Mouse (Mus musculus) neural tube, embryonic 15.5 days (tissue): ENCODE results near the gene Lsm4. TPM values are rescaled to one million over a fixed set of nuclear protein-coding genes. Genes with fewer than 3 reads are reported as not detected.

Source experiments
- ATAC-seq: fragments of 200-750 bp; cut with Nextera tagmentation; 2 replicates; pipeline ENCODE4 v1.8.0; 2017; ENCODE audit warnings: mild to moderate bottlenecking, moderate TSS enrichment, moderate library complexity; ENCODE audit not compliant: low FRiP score
- H3K27ac ChIP-seq: fragments of 300-500 bp; sonication (generic); replicated peaks from 2 replicates; pipeline ENCODE4 v1.5.1; 2015; ENCODE audit warnings: mild to moderate bottlenecking, inconsistent platforms
- H3K27me3 ChIP-seq: fragments of 300-500 bp; sonication (generic); replicated peaks from 2 replicates; pipeline ENCODE4 v1.6.1; 2015; ENCODE audit warnings: inconsistent platforms
- H3K36me3 ChIP-seq: fragments of 300-500 bp; sonication (generic); 2 replicates; pipeline ENCODE4 v1.6.1; 2015; ENCODE audit warnings: inconsistent platforms
- H3K4me1 ChIP-seq: fragments of 300-500 bp; sonication (generic); 2 replicates; pipeline ENCODE4 v1.6.1; 2015; ENCODE audit warnings: inconsistent platforms
- H3K4me2 ChIP-seq: fragments of 300-500 bp; sonication (generic); 2 replicates; pipeline ENCODE4 v1.6.1; 2015; ENCODE audit warnings: inconsistent platforms, mild to moderate bottlenecking, moderate library complexity
- H3K4me3 ChIP-seq: fragments of 300-500 bp; sonication (generic); replicated peaks from 2 replicates; pipeline ENCODE4 v1.5.1; 2015; ENCODE audit warnings: mild to moderate bottlenecking, inconsistent platforms
- H3K9ac ChIP-seq: fragments of 300-500 bp; sonication (generic); replicated peaks from 2 replicates; pipeline ENCODE4 v1.6.1; 2015; ENCODE audit warnings: mild to moderate bottlenecking, inconsistent platforms
- H3K9me3 ChIP-seq: fragments of 300-500 bp; sonication (generic); replicated peaks from 2 replicates; pipeline ENCODE4 v1.6.1; 2016; ENCODE audit warnings: inconsistent platforms
- WGBS: fragments of 180-500 bp; shearing (Covaris S2); methylation state at CpG from one replicate; pipeline ENCODE4 v1.1.7; 2015; ENCODE audit warnings: mixed read lengths; 5-methylcytosine and 5-hydroxymethylcytosine counted together
- polyA plus RNA-seq: library from polyadenylated mRNA; unstranded; fragments of >200 nt; fragmentation: Nextera tagmentation; extraction: Ambion mirVana; gene quantifications from 2 replicates; pipeline ENCODE4 v1.2.1, GENCODE M21; 2015

The Lsm4 gene
- polyA plus RNA-seq, 1 experiment from 2014 or later: 191 TPM

GRCm38 (mm10) chr8:70720739-70721138 lies 47.7 kb downstream of the Lsm4 start:
- Histone ChIP-seq H3K9me3 (no peaks in the 10 kb centered on the region), H3K9ac (no peak overlapping the region), H3K4me2 (no peak overlapping the region), H3K36me3 (no peaks in the 10 kb centered on the region), H3K4me3 (no peak overlapping the region), H3K27ac (no peak overlapping the region), H3K4me1 (no peaks in the 10 kb centered on the region), H3K27me3 (peaks cover 2% of the 10 kb centered on the region; the same call in 1 of the 2 replicates)
- WGBS: 6% methylated on average over 3 of the region's 3 CpGs
- peak; percentile 56; the same call in 1 of the 2 replicates for ATAC-seq

- WGBS: 84% methylated on average over 8 of the region's 8 CpGs
- H3K9me3 ChIP-seq: no peaks in the 10 kb centered on the region
- no peaks in the 10 kb centered on the region for H3K4me1 ChIP-seq
- H3K36me3 ChIP-seq: no peaks in the 10 kb centered on the region
- H3K27ac ChIP-seq: no peak overlapping the region
- H3K9ac ChIP-seq: no peak overlapping the region
- no peak overlapping the region for H3K4me2 ChIP-seq
- no peak for ATAC-seq
- peaks cover 8% of the 10 kb centered on the region; the same call in 1 of the 2 replicates for H3K27me3 ChIP-seq
- H3K4me3 ChIP-seq: no peak overlapping the region
Observed at GRCm38 (mm10) chr8:70721601-70722000, 48.6 kb downstream of the Lsm4 start.

GRCm38 (mm10) chr8:70723486-70724210 lies 50.6 kb downstream of the Lsm4 start, which contains the start of gene Pde4c:
Gene Pde4c, plus strand, starts transcription at chr8:70723720.
- no peaks in the 10 kb centered on the region for H3K36me3 ChIP-seq
- WGBS: 59% methylated on average over 7 of the region's 7 CpGs
- H3K27me3 ChIP-seq: peaks cover 24% of the 10 kb centered on the region
- no peak for ATAC-seq
- H3K27ac ChIP-seq: no peak within 1 kb of the TSS
- H3K9me3 ChIP-seq: no peaks in the 10 kb centered on the region
- H3K4me2 ChIP-seq: no peak within 1 kb of the TSS
- H3K9ac ChIP-seq: no peak within 1 kb of the TSS
- no peak within 1 kb of the TSS for H3K4me3 ChIP-seq
- H3K4me1 ChIP-seq: no peaks in the 10 kb centered on the region

GRCm38 (mm10) chr8:70724216-70724615 lies 51.2 kb downstream of the Lsm4 start:
- Histone ChIP-seq H3K27me3 (peaks cover 29% of the 10 kb centered on the region), H3K4me2 (no peak overlapping the region), H3K27ac (no peak overlapping the region), H3K9ac (no peak overlapping the region), H3K9me3 (no peaks in the 10 kb centered on the region), H3K36me3 (no peaks in the 10 kb centered on the region), H3K4me3 (no peak overlapping the region), H3K4me1 (no peaks in the 10 kb centered on the region)
- no peak for ATAC-seq
- 86% methylated on average over 12 of the region's 12 CpGs for WGBS

GRCm38 (mm10) chr8:70725792-70726447 lies 52.9 kb downstream of the Lsm4 start:
- Histone ChIP-seq H3K36me3 (no peaks in the 10 kb centered on the region), H3K4me1 (peaks cover 5% of the 10 kb centered on the region), H3K27me3 (peaks cover 45% of the 10 kb centered on the region), H3K27ac (no peak overlapping the region), H3K4me2 (no peak overlapping the region), H3K9ac (no peak overlapping the region), H3K4me3 (no peak overlapping the region), H3K9me3 (no peaks in the 10 kb centered on the region)
- WGBS: 30% methylated on average over 14 of the region's 14 CpGs
- no peak for ATAC-seq

DNA sequence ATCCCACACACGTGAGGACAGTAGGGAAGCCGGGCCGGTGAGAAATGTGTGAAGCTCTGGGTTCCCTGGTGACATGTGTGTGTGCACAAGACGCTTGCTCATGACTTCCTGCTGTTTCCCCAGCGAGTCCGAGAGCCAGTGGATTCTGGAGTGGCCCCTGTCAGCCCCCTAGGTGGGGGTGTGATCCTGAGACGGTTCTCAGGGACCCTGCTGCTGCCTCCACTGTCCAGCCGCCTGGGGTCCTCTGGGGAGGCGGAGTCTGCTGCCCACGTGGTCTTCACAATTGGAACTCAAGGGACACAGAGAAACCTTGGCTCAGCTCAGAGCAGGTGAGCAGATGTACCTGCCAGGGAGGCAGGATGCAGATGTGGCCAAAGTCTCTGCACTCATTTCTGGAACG lies 53.7 kb downstream of the Lsm4 start:
- no peak overlapping the region for H3K4me2 ChIP-seq
- no peak overlapping the region for H3K4me3 ChIP-seq
- peaks cover 52% of the 10 kb centered on the region for H3K27me3 ChIP-seq
- no peak overlapping the region for H3K9ac ChIP-seq
- H3K27ac ChIP-seq: no peak overlapping the region
- peaks cover 5% of the 10 kb centered on the region for H3K4me1 ChIP-seq
- no peaks in the 10 kb centered on the region for H3K9me3 ChIP-seq
- no peaks in the 10 kb centered on the region for H3K36me3 ChIP-seq
- no peak for ATAC-seq
- WGBS: 42% methylated on average over 11 of the region's 11 CpGs

Other genes with a start within 250 kb of the Lsm4 start
- 44.9 and 45.6 TPM in 2 replicates for gene Crtc1, start 233.7 kb upstream of the Lsm4 start, polyA plus RNA-seq
- gene Klhl26, start 196.3 kb upstream of the Lsm4 start, polyA plus RNA-seq: 33.3 and 35.0 TPM in 2 replicates
- gene Tmem59l, start 185.9 kb upstream of the Lsm4 start, polyA plus RNA-seq: 153 and 188 TPM in 2 replicates
- 7.9 and 8.7 TPM in 2 replicates for gene Crlf1, start 180.1 kb upstream of the Lsm4 start, polyA plus RNA-seq
- 165 and 181 TPM in 2 replicates for gene Rex1bd, start 166.5 kb upstream of the Lsm4 start, polyA plus RNA-seq
- gene Uba52, start 162.4 kb upstream of the Lsm4 start, polyA plus RNA-seq: 653 and 714 TPM in 2 replicates
- 381 and 389 TPM in 2 replicates for gene Fkbp8, start 145.5 kb upstream of the Lsm4 start, polyA plus RNA-seq
- 44.4 and 51.1 TPM in 2 replicates for gene Kxd1, start 145.3 kb upstream of the Lsm4 start, polyA plus RNA-seq
- gene Ell, start 133.8 kb upstream of the Lsm4 start, polyA plus RNA-seq: 14.7 and 19.2 TPM in 2 replicates
- 137 and 142 TPM in 2 replicates for gene Isyna1, start 78.9 kb upstream of the Lsm4 start, polyA plus RNA-seq
- 170 and 175 TPM in 2 replicates for gene Ssbp4, start 64.4 kb upstream of the Lsm4 start, polyA plus RNA-seq
- 1.5 and 2.6 TPM in 2 replicates for gene Lrrc25, start 57.1 kb upstream of the Lsm4 start, polyA plus RNA-seq
- gene Gdf15, start 40.8 kb upstream of the Lsm4 start, polyA plus RNA-seq: 0.22 TPM in 2 replicates
- 78.6 TPM in 2 replicates for gene Pgpep1, start 12.9 kb upstream of the Lsm4 start, polyA plus RNA-seq
- 73.7 and 82.7 TPM in 2 replicates for gene Jund, start 25.7 kb downstream of the Lsm4 start, polyA plus RNA-seq
- gene Iqcn, start 30.2 kb downstream of the Lsm4 start, polyA plus RNA-seq: 0.04 and 0.09 TPM in 2 replicates
- not detected in 2 replicates for gene Gm3336, start 45.3 kb downstream of the Lsm4 start, polyA plus RNA-seq
- gene Pde4c, start 50.5 kb downstream of the Lsm4 start, polyA plus RNA-seq: 0.17 and 0.40 TPM in 2 replicates
- 536 and 627 TPM in 2 replicates for gene Rab3a, start 81.4 kb downstream of the Lsm4 start, polyA plus RNA-seq
- gene Mpv17l2, start 87.7 kb downstream of the Lsm4 start, polyA plus RNA-seq: 40.5 and 43.5 TPM in 2 replicates
- gene Pik3r2, start 103.5 kb downstream of the Lsm4 start, polyA plus RNA-seq: 97.5 and 102 TPM in 2 replicates
- 18.9 and 21.0 TPM in 2 replicates for gene Mast3, start 131.8 kb downstream of the Lsm4 start, polyA plus RNA-seq
- gene Il12rb1, start 135.2 kb downstream of the Lsm4 start, polyA plus RNA-seq: 0.14 and 1.4 TPM in 2 replicates
- 7.8 and 8.5 TPM in 2 replicates for gene Arrdc2, start 166.5 kb downstream of the Lsm4 start, polyA plus RNA-seq
- 17.6 and 18.6 TPM in 2 replicates for gene Kcnn1, start 190.0 kb downstream of the Lsm4 start, polyA plus RNA-seq
- 162 and 163 TPM in 2 replicates for gene Ccdc124, start 200.7 kb downstream of the Lsm4 start, polyA plus RNA-seq
- 3.0 and 3.3 TPM in 2 replicates for gene Slc5a5, start 219.5 kb downstream of the Lsm4 start, polyA plus RNA-seq
- gene Rpl18a, start 224.2 kb downstream of the Lsm4 start, polyA plus RNA-seq: 2,109 and 2,618 TPM in 2 replicates
- 59.5 and 64.6 TPM in 2 replicates for gene Map1s, start 232.7 kb downstream of the Lsm4 start, polyA plus RNA-seq